Mouse (Mus musculus): ENCODE data around the gene Sycp3.
"Not testable (repeated sequence)": the region's sequence is repeated elsewhere in the genome, so short reads cannot be mapped to it uniquely, and the experiment has no call there.

Gene Sycp3

DNA sequence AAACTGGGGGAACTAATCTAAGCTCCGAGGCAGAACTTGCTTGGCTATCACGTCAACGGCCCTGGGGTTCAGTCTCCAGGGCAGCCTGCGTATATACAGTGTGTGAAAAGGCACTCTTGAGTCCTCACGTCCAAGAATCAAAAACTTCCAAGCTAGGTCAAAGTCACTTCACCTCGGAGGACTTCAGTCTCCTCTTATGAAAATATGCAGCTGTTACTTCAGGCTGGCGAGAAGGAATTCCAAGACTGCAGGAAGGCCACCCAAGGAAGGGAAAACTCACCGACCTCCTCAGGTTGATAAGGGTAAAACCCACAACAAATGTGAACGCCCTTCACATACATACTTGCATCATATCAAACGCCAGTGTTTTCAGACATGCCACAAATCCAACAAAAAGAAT is 42.0 kb downstream of the Sycp3 start:
- no peak for DNase-seq (ENCODE audit: low read depth, low spot score)

DNA sequence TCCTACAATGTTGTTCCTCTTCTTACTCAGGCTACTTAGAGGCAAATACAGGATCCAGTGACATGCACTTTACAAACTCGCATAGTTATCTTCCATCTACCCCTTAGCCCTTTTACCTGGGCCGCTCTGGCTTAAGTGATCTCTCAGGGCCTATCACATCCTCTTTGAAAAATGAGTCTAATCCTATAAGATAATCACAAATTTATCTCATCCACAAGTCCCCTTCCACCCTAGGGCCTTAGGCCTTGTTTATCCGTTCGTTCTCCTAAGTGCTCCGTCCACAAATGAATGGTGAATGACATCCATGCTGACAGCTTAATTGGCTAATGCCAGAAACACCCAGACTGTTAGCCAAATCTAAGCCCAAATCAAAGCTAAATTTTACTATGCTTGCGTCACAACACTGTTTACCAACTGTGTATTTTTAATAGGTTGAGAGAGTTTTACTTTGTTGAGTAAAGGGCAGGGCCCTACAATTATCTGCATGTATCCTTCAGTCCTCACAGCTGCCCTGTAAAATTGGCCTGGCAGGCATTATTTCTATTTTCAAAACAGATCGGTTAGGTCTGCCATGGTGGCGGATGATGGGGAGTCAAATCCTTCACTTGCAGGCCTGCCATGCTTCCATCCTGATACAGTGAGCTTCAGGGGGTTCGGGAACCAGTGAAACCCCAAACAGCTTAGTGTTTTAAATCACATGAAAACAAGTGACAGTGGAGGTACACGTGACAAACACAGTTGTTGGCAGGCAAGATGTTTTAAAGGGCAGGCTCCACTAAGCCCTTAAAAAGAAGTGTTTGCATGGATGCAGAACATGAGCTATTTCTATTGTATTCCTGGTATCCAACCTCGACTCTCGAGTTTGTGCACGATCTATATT is 42.8 kb downstream of the Sycp3 start:
- no peak for DNase-seq (ENCODE audit: low read depth, low spot score)

DNA sequence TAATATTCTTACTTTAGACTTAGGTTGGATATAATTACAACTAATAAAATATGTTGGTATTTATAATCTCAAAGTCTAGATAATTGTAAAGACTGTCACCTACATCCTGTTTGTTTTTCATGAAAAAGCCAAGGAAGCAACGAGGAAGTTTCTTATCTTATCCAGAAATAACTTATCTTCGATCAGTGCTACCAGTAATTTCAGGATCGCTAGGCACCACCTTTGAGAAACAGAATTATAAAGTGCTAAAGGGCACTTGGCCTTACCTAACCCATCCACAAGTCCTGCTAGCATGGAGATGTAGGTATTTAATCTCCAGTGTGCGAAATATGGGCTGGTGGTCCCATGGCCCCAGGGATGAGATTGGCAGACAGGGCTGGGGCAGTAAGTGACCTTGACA is 43.5 kb downstream of the Sycp3 start:
- no peak for DNase-seq (ENCODE audit: low read depth, low spot score)

DNA sequence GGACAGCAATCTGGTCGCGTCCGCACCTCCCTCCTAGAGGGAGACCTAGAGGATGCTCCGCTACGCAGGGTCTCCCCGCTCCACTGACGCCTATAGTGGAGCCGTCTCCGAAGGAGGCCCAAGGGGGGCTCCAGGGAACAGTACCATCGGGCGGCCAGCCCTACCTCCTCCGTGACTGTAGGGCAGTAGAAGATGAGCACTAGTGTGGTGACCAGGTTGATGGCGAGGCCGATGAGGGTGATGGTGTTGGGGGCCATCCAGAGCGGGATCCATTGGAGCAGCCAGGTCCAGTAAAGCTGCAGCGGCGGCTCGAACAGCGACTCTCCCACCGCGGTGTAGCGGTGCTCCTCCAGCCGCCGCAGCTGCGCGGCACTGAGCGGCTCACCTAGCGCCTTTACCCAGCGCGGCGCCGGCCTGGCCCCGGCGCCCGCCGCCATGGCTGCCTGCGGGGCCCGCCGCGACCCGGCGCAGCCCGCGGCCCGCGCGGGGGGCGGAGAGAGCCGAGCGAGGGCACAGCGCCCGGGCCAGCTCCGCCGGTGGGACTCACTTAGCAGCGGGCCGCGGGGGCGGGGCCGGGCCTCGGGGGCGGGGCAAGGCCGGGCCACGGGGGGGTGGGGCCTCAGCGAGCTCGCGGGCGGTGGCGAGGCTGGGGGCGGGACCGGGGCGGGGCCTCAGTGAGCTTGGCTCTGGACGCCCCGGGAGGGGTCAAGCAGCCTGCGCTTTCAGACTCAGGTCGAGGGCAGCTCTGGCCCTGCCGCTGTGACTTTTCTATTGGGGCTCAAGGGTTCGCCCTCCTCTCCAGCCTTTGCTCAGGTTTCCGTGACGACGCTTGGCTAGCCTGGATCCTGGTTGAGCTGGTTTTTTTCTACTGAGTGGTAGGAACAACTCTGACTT is 44.3 kb downstream of the Sycp3 start, which contains the start of gene Chpt1:
Gene Chpt1 (minus strand): TSS at position 653 of the 894 bp plus-strand sequence.
- DNase-seq (ENCODE audit: low read depth, low spot score), result peak; percentile 72

DNA sequence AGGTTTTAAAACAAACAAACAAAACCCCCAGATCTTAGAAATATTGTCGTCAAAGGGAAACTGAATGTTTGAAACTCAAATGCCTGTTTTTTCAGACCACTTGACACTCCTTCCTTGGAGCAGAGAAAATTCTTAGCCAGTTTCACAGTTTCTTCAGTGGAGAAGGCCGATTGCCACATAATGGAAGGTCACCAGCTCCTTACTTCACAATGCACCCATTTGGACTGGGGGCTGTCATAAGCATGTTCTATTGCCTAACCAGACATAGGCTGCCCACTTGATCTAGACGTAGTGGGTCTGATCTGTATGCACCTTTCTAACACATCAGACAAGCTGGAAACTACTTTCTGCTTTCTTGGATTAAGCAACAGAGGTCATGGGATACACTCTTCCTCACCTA is 45.1 kb downstream of the Sycp3 start:
- peak; percentile 6 for DNase-seq (ENCODE audit: low read depth, low spot score)

DNA sequence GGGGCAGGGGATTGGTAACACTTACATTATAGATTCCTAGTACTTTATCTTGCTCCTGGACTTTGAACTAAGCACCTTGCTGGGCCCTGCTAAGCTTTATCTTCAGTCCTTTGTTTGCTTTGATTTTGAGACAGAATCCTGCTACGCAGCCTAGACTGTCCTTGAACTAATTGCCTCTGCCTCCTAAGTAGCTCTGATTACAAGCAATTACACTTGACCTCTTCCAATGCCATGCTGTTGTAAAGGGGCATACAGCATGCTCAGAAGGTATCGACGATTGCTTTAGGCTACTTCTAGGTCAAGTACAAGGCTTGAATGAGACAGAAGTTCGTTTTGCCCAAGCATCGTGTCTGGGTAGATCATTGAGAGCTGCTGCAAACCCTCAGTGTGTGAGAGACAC is 45.9 kb downstream of the Sycp3 start:
- DNase-seq (ENCODE audit: low read depth, low spot score), result no peak

DNA sequence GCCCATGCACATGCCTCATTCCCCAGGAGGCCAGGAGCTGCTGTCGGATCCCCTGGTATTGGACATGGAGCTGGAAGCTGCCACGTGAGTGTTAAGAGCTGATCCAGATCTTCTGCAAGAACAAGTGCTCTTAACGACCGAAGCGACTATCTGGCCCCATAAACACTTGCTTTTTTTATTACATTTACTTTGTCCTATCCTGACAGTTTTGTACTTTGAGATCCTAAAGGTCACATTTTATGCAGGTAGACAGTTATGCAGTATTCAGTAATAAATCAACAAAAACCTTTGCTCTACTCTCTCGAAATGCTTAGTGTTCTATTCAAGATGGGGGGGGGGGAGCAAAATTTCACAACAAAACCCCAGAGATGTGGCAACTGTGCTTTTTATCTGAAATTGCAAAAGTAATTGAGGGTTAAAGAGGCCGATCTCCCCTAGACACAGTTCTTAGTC is 48.3 kb downstream of the Sycp3 start:
- no peak for DNase-seq (ENCODE audit: low read depth, low spot score)

DNA sequence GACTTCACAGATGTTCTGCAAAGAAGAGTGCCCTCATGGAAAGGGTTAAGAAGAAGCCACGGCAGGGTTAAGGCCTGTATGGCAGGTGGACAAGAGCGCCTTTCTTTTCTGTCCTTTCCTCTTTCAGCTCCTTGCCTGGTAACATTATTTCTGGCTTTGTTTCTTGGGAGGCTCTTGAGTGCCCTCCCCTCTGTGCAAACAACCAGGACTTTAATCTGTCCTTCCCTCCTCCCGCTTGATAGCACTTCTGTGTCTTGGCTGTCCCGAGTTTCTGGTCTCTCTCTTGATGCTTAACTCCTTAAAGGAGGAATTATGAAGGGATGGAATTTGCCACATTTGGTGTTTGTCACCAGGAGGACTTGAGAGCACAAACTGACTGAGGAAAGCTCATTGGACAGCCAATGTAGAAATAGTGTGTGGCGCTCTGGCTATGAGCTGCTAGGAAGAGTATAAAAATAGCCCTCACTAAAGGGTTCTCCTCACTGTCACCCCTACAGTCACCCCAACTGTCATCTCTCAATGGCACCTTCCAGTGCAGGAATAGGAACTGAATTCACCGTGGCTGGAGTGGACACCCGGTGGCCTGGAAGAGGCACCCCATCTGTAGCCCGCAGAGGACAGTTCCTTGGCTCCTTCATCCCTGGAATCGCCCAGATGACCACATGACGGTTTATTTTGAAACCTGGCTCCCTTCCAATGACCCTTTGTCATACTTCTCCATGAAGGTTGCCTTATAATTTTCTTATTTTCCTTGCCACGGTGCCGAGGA is 51.3 kb downstream of the Sycp3 start:
- DNase-seq (ENCODE audit: low read depth, low spot score), result no peak

DNA sequence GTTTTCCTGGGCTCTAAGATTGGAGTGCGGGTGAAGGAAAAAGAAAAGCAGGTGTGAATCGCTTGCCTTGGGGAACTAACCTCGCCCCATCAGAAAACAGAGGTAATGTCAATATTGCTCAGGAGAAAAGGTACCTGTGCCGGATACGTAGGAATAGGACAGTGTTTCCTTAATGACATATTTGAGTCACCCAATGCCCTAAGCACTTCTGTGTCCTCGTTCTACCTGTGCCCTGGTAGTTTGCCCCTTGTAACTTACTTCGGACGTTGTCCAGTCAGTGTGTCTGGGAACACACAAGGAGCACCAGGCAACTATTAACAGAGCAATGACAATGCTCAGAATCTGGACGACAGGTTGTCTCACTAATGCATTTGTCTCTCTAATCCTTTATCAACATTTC is 52.0 kb downstream of the Sycp3 start:
- DNase-seq (ENCODE audit: low read depth, low spot score), result no peak

DNA sequence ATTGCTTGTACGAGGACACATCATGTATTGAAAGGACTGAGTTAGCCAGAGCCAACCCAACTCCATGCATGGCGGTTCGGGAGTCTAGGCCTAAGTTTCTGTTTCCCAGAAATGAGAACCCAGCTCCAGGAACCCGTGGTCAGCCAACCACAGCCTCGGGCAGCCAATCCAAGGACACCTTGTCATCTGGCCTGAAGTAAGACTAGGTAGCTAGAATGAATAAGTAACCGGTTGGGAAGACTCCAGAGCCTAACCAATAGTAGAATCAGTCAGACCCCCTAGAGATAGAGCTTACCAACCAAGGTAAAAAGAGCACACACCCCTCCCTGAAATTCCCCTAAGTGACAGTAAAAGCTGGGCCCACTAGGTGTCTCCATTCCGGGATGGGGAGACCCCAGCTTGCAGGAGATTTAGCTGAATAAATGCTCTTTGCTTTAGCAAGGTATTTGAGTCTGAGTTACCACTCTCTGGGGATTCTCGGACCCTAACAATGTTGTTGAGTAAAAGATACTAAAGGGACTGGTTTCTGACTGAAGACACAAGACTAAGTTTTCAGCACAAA is 54.3 kb downstream of the Sycp3 start:
- peak; percentile 39 for DNase-seq (ENCODE audit: low read depth, low spot score)

DNA sequence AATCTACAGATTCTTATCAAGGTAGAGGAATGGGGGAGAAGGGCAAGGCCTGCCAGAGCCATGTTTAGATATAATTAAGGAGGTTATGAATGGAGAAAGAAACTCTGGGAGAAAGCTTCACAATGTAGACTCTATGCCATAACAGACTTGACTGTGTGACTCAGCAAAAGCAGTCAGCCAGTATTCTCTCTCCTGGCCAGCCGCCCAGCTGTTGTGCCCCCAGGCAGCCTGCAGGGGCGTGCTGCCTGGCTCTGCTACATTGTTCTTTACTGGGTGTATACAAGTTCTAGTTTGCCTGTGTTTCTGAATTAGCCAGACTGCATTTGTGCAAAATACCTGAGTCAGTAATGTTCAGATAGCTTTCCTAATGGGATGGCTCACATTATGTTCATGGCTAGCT is 55.1 kb downstream of the Sycp3 start:
- DNase-seq (ENCODE audit: low read depth, low spot score), result peak; percentile 90

DNA sequence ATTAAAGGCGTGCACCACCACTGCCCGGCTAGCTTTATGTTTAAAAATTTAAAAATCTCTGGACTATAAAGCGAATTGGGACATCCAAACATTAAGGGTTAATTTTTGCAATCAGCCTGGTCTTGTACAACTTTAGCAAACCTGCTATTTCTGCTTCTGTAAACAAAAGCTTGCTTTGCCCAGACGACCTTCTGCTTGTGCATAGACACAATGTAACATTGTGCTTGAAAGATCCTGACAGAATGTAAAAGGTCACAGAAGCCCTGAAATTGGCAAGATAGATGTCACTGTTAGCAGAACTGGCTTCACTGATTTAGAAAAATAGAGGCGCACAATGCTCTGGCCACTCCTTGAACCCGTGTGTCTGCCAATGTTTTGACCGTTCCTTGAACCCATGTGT is 55.7 kb downstream of the Sycp3 start:
- DNase-seq (ENCODE audit: low read depth, low spot score), result not testable (repeated sequence)

DNA sequence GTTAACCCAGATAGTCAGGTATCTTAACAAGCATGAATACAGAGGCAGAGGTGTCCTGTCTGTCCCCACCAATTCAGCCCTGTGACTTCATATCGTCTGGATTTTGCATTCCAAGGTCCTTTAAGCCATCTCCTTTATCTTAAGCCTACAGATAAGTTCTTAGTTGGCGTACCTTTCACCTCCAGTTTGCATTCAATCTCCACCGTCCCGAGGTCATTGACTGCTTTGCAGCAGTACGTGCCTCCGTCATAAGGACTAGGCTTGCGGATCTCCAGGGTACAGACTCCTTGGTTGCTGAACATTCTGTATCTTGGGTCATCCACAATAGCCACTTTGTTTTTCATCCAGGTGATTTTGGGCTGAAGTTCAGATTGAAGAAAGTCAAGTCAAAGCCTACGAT is 63.4 kb downstream of the Sycp3 start:
- no peak for DNase-seq (ENCODE audit: low read depth, low spot score)

All from 3T3-L1 (cell line).